Mouse (Mus musculus) kidney, embryonic 15.5 days (tissue): ENCODE measurements around the gene Vim. TPM values are rescaled to one million over a fixed set of nuclear protein-coding genes. Genes with fewer than 3 reads are reported as not detected.

Source experiments
- ATAC-seq: fragments of 200-750 bp; cut with Nextera tagmentation; replicated peaks from 2 replicates; pipeline ENCODE4 v1.8.0; 2017; ENCODE audit warnings: moderate TSS enrichment; ENCODE audit not compliant: low FRiP score
- H3K27ac ChIP-seq: fragments of 300-500 bp; sonication (generic); 2 replicates; pipeline ENCODE4 v1.5.1; 2015; ENCODE audit warnings: mild to moderate bottlenecking, inconsistent platforms
- H3K27me3 ChIP-seq: fragments of 300-500 bp; sonication (generic); 2 replicates; pipeline ENCODE4 v1.6.1; 2015; ENCODE audit warnings: inconsistent platforms
- H3K36me3 ChIP-seq: fragments of 300-500 bp; sonication (generic); 2 replicates; pipeline ENCODE4 v1.6.1; 2015; ENCODE audit warnings: inconsistent platforms
- H3K4me1 ChIP-seq: fragments of 300-500 bp; sonication (generic); 2 replicates; pipeline ENCODE4 v1.6.1; 2015; ENCODE audit warnings: inconsistent platforms
- H3K4me2 ChIP-seq: fragments of 300-500 bp; sonication (generic); 2 replicates; pipeline ENCODE4 v1.6.1; 2015; ENCODE audit warnings: moderate library complexity, mild to moderate bottlenecking, inconsistent platforms
- H3K4me3 ChIP-seq: fragments of 300-500 bp; sonication (generic); replicated peaks from 2 replicates; pipeline ENCODE4 v1.5.1; 2015; ENCODE audit warnings: mild to moderate bottlenecking, inconsistent platforms
- H3K9ac ChIP-seq: fragments of 300-500 bp; sonication (generic); 2 replicates; pipeline ENCODE4 v1.6.1; 2015; ENCODE audit warnings: mild to moderate bottlenecking, inconsistent platforms
- H3K9me3 ChIP-seq: fragments of 300-500 bp; sonication (generic); replicated peaks from 2 replicates; pipeline ENCODE4 v1.6.1; 2016; ENCODE audit warnings: inconsistent platforms
- WGBS: fragments of 180-500 bp; shearing (Covaris S2); methylation state at CpG from one replicate; pipeline ENCODE4 v1.1.7; 2015; ENCODE audit warnings: mixed read lengths; 5-methylcytosine and 5-hydroxymethylcytosine counted together
- polyA plus RNA-seq: library from polyadenylated mRNA; unstranded; fragments of >200 nt; fragmentation: Nextera tagmentation; extraction: Ambion mirVana; gene quantifications from 2 replicates; pipeline ENCODE4 v1.2.1, GENCODE M21; 2015

Vim gene
- polyA plus RNA-seq, 1 experiment from 2014 or later, result 516 TPM

DNA sequence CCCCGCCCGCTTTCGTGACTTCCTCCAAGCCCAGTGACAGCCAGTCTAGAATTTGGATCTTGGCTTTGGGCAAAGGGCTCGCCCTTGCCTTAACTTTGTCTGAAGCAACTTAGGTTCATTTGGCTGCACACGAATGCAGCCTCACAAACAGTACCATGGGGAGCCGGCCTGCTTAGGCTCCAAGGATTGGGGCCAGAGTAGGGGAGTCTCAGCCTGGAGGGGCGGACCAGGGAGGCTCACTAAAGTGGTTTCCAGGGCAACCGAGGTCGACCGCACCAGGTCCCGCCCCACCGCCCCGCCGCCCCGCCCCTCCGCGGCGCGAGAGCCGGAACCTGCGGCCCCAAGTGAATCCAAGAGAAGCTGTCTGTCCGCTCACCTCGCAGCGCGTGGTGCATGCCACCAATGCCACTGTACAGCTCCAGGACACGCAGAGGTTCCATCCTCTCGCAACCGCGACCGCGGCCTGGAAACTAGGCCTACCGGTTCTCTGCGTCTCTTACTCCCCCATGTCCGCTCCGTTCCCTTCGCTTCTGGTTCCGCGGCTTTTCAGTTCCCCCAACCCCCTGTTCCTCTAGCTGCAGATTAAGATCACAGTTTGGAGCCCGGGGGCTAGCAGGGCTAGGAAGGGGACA is 29.4 kb upstream of the Vim start, which contains the start of gene Trdmt1:
TSS of gene Trdmt1 (minus strand) at position 476 of the 632 bp plus-strand sequence.
- no peaks in the 10 kb centered on the region for H3K27me3 ChIP-seq
- peak; percentile 100 for ATAC-seq
- H3K9ac ChIP-seq, result peak within 1 kb of the TSS; percentile 70
- H3K4me3 ChIP-seq, result peak within 1 kb of the TSS; percentile 76
- H3K27ac ChIP-seq, result peak within 1 kb of the TSS; percentile 97
- 0 out of 2 replicates have a peak, but pooled peaks cover 10% of the 10 kb centered on the region for H3K4me1 ChIP-seq
- peak within 1 kb of the TSS; percentile 64 for H3K4me2 ChIP-seq
- H3K9me3 ChIP-seq, result no peaks in the 10 kb centered on the region
- no peaks in the 10 kb centered on the region for H3K36me3 ChIP-seq
- under 1% methylated on average over 39 of the region's 39 CpGs for WGBS

DNA sequence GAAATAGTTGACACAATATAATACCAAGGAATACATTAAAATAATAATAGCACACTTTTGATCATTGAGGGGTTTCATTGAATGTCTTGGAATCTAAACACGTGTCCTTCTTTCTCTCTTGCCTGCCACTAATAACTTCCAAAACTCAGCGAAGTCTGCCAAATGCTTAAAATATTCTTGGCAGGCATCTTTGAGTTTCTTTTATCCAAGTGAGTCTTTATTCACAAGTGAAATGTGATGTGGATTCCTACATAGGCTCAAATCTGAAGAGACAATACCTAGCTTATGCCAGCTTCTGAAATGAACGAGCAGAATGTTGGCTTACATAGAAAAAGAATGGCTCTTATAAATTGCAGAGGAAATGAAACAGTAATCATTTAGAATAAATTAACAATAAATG is 25.0 kb upstream of the Vim start:
- H3K4me2 ChIP-seq, result no peak overlapping the region
- H3K9ac ChIP-seq, result no peak overlapping the region
- 0 out of 2 replicates have a peak, but pooled peaks cover 8% of the 10 kb centered on the region for H3K4me1 ChIP-seq
- no peak for ATAC-seq
- H3K36me3 ChIP-seq, result no peaks in the 10 kb centered on the region
- 77% methylated on average over 3 of the region's 3 CpGs for WGBS
- H3K4me3 ChIP-seq, result no peak overlapping the region
- H3K27me3 ChIP-seq, result no peaks in the 10 kb centered on the region
- H3K9me3 ChIP-seq, result no peaks in the 10 kb centered on the region
- H3K27ac ChIP-seq, result no peak overlapping the region

DNA sequence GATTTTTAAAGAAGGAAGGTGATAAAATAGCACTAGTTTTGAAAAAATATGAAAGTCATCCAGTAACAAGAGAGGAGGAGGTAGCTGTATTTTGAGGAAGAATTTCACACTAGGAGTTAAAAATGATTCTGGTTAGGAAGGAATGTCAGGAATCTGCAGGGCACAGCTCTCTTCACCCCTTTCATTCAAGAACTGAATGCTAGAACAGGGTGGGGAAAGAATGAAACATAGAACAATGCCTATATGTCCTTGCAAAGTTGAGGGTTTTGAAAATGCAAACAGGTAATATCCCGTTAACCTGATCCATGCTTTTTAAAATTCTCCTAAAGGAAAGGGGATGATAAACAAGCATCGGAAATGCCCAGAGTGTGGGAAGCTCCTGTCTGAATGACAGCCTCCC is 19.8 kb upstream of the Vim start:
- 73% methylated on average over 2 of the region's 2 CpGs for WGBS
- no peaks in the 10 kb centered on the region for H3K27me3 ChIP-seq
- no peak for ATAC-seq
- no peak overlapping the region for H3K9ac ChIP-seq
- H3K9me3 ChIP-seq, result no peaks in the 10 kb centered on the region
- H3K4me3 ChIP-seq, result no peak overlapping the region
- no peak overlapping the region for H3K4me2 ChIP-seq
- H3K36me3 ChIP-seq, result no peaks in the 10 kb centered on the region
- H3K4me1 ChIP-seq, result 0 out of 2 replicates have a peak, but pooled peaks cover 2% of the 10 kb centered on the region
- H3K27ac ChIP-seq, result no peak overlapping the region

DNA sequence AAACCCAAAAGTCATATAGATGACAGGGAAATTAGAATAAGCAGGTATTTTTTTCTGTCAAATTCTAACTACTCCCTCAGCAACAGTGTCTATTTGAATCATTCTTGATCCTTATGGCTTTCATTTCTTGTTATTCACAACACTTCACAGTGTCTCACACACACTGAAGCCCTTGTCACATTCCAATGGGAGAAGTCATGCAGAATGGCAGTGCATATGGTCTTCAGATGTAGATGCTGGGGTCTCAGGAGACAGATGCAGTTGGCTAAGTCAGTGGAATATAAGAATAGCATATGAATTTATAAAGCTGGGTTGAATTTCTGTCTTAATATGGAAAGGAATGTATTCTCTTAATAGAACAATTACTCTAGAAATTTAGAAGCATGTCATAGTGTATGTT is 17.5 kb upstream of the Vim start:
- Histone ChIP-seq H3K27me3 (no peaks in the 10 kb centered on the region), H3K9me3 (no peaks in the 10 kb centered on the region), H3K4me1 (0 out of 2 replicates have a peak, but pooled peaks cover 2% of the 10 kb centered on the region), H3K4me3 (no peak overlapping the region), H3K27ac (no peak overlapping the region), H3K4me2 (no peak overlapping the region), H3K36me3 (no peaks in the 10 kb centered on the region), H3K9ac (no peak overlapping the region)
- ATAC-seq, result no peak

DNA sequence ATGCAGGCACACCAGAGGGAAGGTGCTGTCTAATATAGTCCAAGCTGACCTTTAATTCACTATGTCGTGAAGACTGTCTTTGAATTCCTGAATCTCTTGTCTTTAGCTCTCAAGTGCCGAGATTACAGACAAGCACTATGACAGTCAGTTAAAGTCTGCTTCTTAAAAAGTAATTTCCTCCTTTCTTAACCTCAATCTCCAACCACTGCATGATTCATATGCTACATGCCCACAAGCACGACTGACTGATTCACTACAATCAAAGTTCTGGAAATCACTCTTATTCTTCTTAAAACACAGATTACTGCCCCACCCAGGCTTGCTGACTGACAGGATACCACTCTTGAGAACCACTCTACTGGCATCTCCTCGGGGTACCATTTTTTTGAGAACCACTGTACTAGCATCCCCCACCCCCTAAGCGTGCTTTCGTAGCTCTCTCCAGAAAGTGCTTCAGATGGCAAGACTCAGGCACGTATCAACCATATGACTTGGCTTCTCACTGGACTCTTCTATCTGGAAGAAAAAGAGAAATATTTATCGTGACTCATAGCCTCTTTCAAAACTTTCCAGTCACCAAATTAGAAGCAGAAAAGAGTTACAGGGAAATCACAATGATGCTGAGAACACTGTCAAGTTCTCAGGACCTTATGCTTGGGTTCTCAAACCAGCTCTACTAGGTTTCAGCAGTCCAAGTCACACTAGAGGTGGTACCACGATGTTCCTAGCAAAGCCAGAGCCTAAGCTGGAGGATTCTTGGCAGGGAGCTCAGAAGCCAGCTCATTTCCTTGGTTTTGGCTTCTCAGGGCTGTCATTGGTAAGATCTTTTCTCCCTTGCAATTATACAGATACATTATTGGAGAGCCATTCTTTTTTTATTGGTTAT is 16.3 kb upstream of the Vim start:
- H3K9ac ChIP-seq, result no peak overlapping the region
- ATAC-seq, result no peak
- H3K4me3 ChIP-seq, result no peak overlapping the region
- H3K27me3 ChIP-seq, result no peaks in the 10 kb centered on the region
- H3K9me3 ChIP-seq, result no peaks in the 10 kb centered on the region
- 84% methylated on average over 9 of the region's 9 CpGs for WGBS
- H3K4me2 ChIP-seq, result no peak overlapping the region
- H3K4me1 ChIP-seq, result 0 out of 2 replicates have a peak, but pooled peaks cover 2% of the 10 kb centered on the region
- H3K27ac ChIP-seq, result no peak overlapping the region
- H3K36me3 ChIP-seq, result no peaks in the 10 kb centered on the region

DNA sequence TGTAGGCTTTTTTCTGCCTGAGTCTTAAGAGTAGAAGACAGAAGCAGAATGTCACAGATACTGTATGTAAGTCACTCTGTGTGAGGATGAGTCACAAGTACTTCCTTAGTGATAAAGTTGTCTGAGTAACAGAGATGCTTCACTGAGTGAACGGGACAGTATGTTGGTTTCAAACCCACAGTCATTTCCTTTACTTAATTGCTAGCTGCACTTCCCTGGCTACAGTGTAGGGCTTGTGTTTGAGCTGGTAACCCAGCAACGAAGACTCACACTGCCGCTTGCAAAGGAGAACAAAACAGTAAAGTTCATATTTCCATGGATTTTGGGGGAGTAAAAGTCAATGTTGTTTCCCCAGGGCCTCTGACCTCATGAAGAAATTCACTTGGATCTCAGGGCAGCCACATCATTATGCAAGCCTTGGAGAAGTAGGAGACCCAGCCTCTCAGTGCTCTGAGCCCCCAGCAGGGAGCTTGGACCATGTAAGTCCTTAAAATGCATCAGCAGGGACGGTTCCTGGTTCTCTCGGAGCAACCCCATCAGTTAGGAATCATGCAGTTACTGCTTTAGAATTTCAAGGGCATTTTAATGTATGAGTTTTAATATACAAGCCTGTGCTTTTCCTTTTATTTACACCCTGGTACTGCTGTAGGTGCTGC is 15.0 kb upstream of the Vim start:
- H3K4me1 ChIP-seq, result 0 out of 2 replicates have a peak, but pooled peaks cover 2% of the 10 kb centered on the region
- no peak overlapping the region for H3K4me3 ChIP-seq
- no peaks in the 10 kb centered on the region for H3K27me3 ChIP-seq
- 36% methylated on average over 5 of the region's 5 CpGs for WGBS
- no peak for ATAC-seq
- H3K9ac ChIP-seq, result no peak overlapping the region
- no peak overlapping the region for H3K27ac ChIP-seq
- no peaks in the 10 kb centered on the region for H3K36me3 ChIP-seq
- H3K9me3 ChIP-seq, result no peaks in the 10 kb centered on the region
- no peak overlapping the region for H3K4me2 ChIP-seq

DNA sequence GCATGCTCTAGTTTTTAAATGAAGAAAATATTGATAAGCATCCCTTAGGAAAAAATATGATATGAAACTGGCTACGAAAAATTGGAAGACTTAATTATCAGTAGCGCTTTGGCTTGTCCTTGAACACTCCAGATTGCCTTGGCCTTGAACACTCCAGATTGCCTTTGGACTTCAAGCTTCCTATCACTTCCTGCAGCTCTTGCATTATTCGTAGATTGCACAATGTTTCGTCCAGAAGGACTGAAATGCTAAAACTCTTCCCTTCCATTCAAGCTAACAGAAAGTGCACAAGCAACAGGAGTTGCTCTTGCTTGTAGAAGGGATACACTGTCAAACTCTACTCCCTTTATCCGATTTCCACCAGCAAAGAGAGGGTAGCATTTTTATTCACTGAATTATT is 14.4 kb upstream of the Vim start:
- no peak overlapping the region for H3K27ac ChIP-seq
- no peak overlapping the region for H3K4me2 ChIP-seq
- no peaks in the 10 kb centered on the region for H3K9me3 ChIP-seq
- 92% methylated on average over 5 of the region's 5 CpGs for WGBS
- no peaks in the 10 kb centered on the region for H3K27me3 ChIP-seq
- no peak overlapping the region for H3K4me3 ChIP-seq
- H3K4me1 ChIP-seq, result 0 out of 2 replicates have a peak, but pooled peaks cover 2% of the 10 kb centered on the region
- no peak for ATAC-seq
- no peak overlapping the region for H3K9ac ChIP-seq
- no peaks in the 10 kb centered on the region for H3K36me3 ChIP-seq

DNA sequence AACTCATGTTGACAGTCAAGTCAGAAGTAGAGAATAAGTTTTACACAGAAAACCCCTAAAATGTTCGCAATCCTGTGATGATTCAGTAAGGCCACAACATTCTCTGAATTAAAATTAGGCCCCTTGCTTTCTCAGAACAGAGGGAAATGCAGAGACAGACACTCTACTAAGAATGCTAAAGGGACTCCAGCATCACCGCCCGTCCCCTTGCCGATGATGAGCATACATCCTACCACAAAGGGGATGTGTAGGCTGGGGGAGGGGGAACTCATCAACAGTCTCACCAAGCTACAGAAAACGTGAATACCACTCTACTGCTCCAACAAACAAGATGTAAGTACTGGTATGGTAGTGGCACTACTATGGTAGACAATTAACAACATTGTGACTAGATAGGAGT is 14.0 kb upstream of the Vim start:
- no peak for ATAC-seq
- 84% methylated on average over 5 of the region's 5 CpGs for WGBS
- no peak overlapping the region for H3K4me2 ChIP-seq

DNA sequence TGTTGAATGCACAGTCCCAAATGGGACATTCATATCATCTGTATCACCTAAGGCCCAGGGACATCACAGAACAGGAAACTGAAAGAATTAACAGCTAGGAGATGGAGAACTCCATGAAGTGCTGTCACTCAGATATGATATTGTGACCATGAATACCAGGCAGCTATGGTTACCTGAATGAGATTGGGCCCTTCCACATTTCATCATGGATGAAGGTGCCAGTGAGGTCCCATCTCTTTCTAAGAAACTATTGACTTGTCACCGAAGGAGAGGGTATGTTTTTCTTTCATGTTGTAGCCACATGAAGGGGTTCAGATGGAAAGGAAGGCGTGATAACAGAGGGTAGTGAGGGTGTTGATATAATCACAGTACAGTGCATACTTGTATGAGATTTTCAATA is 13.3 kb upstream of the Vim start:
- Histone ChIP-seq H3K27ac (no peak overlapping the region), H3K27me3 (no peaks in the 10 kb centered on the region), H3K36me3 (no peaks in the 10 kb centered on the region), H3K9ac (no peak overlapping the region), H3K4me3 (no peak overlapping the region), H3K4me1 (no peaks in the 10 kb centered on the region), H3K9me3 (no peaks in the 10 kb centered on the region), H3K4me2 (no peak overlapping the region)
- no peak for ATAC-seq
- 86% methylated on average over 2 of the region's 2 CpGs for WGBS

More for the DNA sequence above, 14.0 kb upstream of the Vim start:
- Histone ChIP-seq H3K27ac (no peak overlapping the region), H3K9me3 (no peaks in the 10 kb centered on the region), H3K4me3 (no peak overlapping the region), H3K27me3 (no peaks in the 10 kb centered on the region), H3K36me3 (no peaks in the 10 kb centered on the region), H3K4me1 (no peaks in the 10 kb centered on the region), H3K9ac (no peak overlapping the region)

DNA sequence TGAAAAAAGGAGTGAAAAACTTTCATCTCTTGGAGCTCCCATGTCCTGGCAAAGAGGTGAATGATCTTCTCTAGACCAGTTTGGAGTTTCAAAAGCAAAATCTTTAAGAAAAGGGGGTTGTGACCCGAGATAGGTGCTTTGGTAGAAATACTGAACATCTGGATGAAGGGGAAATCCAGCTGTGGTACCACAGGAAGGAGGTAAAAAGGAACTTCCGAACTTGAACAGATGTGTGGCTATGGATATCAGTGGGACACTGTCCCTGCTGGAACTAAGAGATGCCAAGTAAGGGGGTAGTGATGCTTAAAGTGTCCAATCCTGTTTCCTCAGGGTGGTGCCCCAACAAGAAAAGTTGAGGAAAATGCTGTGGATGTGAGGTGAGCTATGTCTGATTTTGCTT is 3.6 kb upstream of the Vim start:
- no peaks in the 10 kb centered on the region for H3K9me3 ChIP-seq
- no peak overlapping the region for H3K4me3 ChIP-seq
- H3K36me3 ChIP-seq, result no peaks in the 10 kb centered on the region
- H3K4me1 ChIP-seq, result peaks cover 24% of the 10 kb centered on the region
- WGBS, result 75% methylated on average over 2 of the region's 2 CpGs
- ATAC-seq, result no peak
- H3K27ac ChIP-seq, result no peak overlapping the region
- H3K4me2 ChIP-seq, result no peak overlapping the region
- H3K9ac ChIP-seq, result no peak overlapping the region
- H3K27me3 ChIP-seq, result 0 out of 2 replicates have a peak, but pooled peaks cover 10% of the 10 kb centered on the region

DNA sequence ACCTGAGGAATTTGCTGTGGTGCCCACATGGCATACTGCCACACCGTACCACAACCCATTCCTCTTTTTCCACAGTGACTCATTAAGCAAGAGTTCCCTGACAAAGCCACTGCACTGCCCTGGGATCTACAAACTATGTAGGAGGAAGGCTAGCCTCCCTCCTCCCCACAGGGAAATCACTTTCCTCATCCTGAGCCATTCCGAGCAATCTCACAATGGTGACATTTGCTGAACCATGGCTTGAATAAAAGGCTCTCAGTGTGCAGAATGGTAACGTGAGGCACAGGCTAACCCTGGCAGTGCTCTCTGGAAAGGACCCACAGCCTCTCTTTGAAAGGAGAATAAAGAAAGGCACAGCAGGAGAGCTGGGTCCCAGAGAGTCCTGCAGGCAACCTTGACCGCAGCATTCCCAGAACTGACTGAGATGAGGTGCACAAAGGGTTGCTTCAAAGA is 1.6 kb upstream of the Vim start:
- Histone ChIP-seq H3K4me3 (no peak overlapping the region), H3K27ac (peak overlapping the region; percentile 97), H3K9me3 (no peaks in the 10 kb centered on the region), H3K4me1 (peaks cover 31% of the 10 kb centered on the region), H3K4me2 (no peak overlapping the region; the same call in 1 of the 2 replicates), H3K9ac (no peak overlapping the region), H3K36me3 (peaks cover 9% of the 10 kb centered on the region), H3K27me3 (0 out of 2 replicates have a peak, but pooled peaks cover 10% of the 10 kb centered on the region)
- 35% methylated on average over 4 of the region's 4 CpGs for WGBS
- no peak for ATAC-seq
